Mouse (Mus musculus) adrenal gland, postnatal 25 days (tissue): ENCODE results near the gene Oxtr. TPM values are rescaled to one million over a fixed set of nuclear protein-coding genes. Genes with fewer than 3 reads are reported as not detected.
A peak's percentile ranks its signal among the peaks of the same experiment; 100 is the strongest.

Experiments
- DNase-seq: peaks from one replicate; pipeline ENCODE4 v3.0.0; 2021; ENCODE audit warnings: mixed read lengths
- total RNA-seq: library from RNA; stranded (reverse); gene quantifications from 2 replicates; pipeline ENCODE4 v1.2.3, GENCODE M21; 2021

Gene Oxtr
- total RNA-seq, 1 experiment from 2014 or later, result 436 TPM

GRCm38 (mm10) chr6:112488821-112489180 is 942 bp downstream of the Oxtr start:
- peak; percentile 48 for DNase-seq

- no peak for DNase-seq
These were observed 1.8 kb downstream of the Oxtr start for GRCm38 (mm10) chr6:112487993-112488392.

DNA sequence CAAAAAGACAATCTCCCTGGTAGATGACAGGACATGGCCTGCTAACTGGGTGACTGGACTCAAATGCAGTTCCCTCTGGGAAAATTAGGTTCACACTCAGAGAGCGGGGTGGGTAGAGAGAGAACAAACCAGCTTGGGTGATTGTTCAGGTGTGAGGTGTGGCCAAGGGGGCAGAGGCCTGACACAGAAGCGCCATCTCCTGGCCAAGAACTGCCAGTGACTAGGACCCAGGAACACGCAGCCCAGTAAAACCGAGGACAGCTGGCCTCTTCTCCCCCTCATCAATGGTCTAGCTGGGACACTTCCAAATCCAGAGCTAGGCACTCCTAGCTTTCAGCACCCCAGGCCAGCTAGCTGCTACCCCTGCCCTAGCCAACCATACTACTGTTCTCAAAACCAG is 5.4 kb downstream of the Oxtr start:
- DNase-seq, result peak; percentile 56

- no peak for DNase-seq
These were observed 9.9 kb downstream of the Oxtr start for GRCm38 (mm10) chr6:112479861-112480260.

GRCm38 (mm10) chr6:112471644-112472043 is 18.1 kb downstream of the Oxtr start:
- DNase-seq, result no peak

- no peak for DNase-seq
These were observed 23.7 kb downstream of the Oxtr start for GRCm38 (mm10) chr6:112466001-112466400.

- no peak for DNase-seq
These were observed 24.3 kb downstream of the Oxtr start for GRCm38 (mm10) chr6:112465441-112465840.

DNA sequence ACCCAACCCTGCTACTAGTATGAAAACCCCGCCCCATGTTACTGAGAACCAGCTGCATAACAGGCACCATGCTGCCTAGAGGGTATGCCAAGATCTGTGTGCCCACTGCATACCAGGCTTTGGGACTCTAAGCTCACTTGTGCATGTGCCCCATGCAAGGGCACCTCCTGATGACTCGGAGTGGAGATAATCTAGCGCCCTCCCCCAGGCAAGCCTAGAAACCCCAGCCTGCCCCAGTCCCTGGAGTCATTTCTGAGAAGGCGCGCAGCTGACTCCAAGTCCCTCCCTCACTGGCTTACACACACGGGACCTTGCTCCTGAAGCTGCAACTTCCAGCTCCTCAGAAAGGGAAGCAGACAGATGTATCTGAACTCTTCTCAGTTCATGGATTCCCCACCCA is 26.4 kb downstream of the Oxtr start:
- DNase-seq, result no peak

- no peak for DNase-seq
These were observed 28.3 kb downstream of the Oxtr start for GRCm38 (mm10) chr6:112461459-112461858.

- DNase-seq, result no peak
These were observed 30.4 kb downstream of the Oxtr start, which contains the start of gene Cav3 for GRCm38 (mm10) chr6:112459341-112459749. Gene Cav3 (plus strand): TSS chr6:112459505.

DNA sequence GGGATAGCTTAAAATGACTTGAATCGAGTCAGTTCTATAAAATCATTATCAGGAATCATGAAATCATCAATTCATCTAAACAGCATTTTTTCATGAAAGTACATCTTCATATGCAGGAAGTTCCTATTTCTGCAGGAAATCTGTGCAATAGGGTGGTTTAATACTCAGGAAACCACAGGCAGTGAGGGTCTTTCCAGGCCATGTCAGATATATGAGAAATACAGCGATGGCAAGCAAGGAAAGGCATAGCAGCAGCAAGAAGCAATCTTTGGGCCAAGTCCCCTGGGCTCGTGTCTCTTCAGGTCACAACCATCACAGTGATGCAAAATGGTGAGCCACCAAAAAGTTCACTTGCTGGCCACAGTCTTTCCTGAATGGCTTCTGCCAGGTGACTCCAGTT is 44.1 kb downstream of the Oxtr start:
- DNase-seq, result no peak

- DNase-seq, result no peak
These were observed 63.6 kb downstream of the Oxtr start for GRCm38 (mm10) chr6:112426018-112426732.

DNA sequence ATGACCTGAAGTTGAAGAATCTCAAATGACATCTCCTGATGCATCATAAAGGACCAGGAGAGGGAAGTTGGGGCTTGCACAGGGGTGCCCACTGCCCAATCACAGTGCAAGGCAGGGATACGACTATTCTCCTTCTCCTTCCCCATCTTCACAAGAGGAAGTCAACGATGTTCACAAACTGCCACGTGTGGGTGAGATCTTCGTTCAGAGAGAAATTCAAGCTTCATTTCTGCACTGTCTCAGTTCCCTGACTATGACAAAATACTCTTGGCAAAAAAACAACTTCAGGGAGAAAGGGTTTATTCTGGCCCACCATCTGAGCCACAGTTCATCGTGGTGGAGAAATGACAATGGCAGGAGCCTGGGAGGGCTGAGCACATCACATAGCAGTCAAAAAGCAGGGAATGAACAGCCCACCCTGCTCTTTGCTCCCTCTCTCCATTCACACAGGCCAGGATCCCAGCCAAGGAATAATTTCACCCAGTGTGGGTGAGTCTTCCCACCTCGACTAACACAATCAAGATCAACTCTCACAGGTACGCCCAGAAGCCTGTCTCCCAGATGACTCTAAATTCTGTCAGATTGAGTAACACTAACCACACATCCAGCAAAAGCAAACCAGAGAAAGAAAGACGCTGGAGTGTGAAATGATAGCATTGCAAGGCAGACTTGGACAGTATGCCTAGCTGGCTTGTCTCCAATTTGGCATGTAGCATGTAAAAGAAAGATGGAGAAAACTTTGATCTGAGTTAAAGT is 65.8 kb downstream of the Oxtr start:
- DNase-seq, result no peak

Other genes with a start within 250 kb of the Oxtr start
- 4.6 and 5.6 TPM in 2 replicates for gene Lmcd1, start 216.2 kb downstream of the Oxtr start, total RNA-seq
- 33.7 and 44.9 TPM in 2 replicates for gene Ssu2, start 101.9 kb downstream of the Oxtr start, total RNA-seq
- not detected in 2 replicates for gene Cav3, start 30.4 kb downstream of the Oxtr start, total RNA-seq
- gene Rad18, start 206.7 kb upstream of the Oxtr start, total RNA-seq, result 10.7 and 11.2 TPM in 2 replicates